Mouse (Mus musculus) lung, adult 2 months (tissue): Measurements from ENCODE around the gene Fibin. TPM values are rescaled to one million over a fixed set of nuclear protein-coding genes. Genes with fewer than 3 reads are reported as not detected.

Source experiments
- DNase-seq: peaks from one replicate; pipeline ENCODE4 v3.0.0; 2022
- H3K4me1 ChIP-seq: fragments of 200-500 bp; 2 replicates; pipeline ENCODE4 v1.6.1; 2011; ENCODE audit warnings: low read length; ENCODE audit not compliant: control insufficient read depth, insufficient read depth
- H3K4me3 ChIP-seq: fragments of 200-500 bp; replicated peaks from 2 replicates; pipeline ENCODE3; 2011; ENCODE audit warnings: low read depth, mild to moderate bottlenecking, control low read depth, low read length; ENCODE audit errors: extremely low read depth
- CTCF ChIP-seq: fragments of 200-500 bp; IDR thresholded peaks from 2 replicates; pipeline ENCODE4 v1.5.1; 2011; ENCODE audit warnings: mild to moderate bottlenecking, low read length, control low read depth; ENCODE audit not compliant: insufficient read depth
- POLR2A ChIP-seq: fragments of 200-500 bp; IDR thresholded peaks from 2 replicates; pipeline ENCODE4 v1.6.1; 2011; ENCODE audit warnings: low read depth, mild to moderate bottlenecking, control low read depth, low read length, borderline replicate concordance; ENCODE audit errors: extremely low read depth
- WGBS: fragments of 180-500 bp; shearing (Covaris S2); methylation state at CpG from one replicate; pipeline ENCODE4 v1.1.7; 2018; 5-methylcytosine and 5-hydroxymethylcytosine counted together
- polyA plus RNA-seq: library from polyadenylated mRNA; depleted of rRNA; stranded (reverse); fragments of >200 nt; gene quantifications from 2 replicates; pipeline ENCODE4 v1.2.3, GENCODE M21; 2012; rRNA removed

The Fibin gene
- 18.0 and 19.3 TPM in 2 replicates for polyA plus RNA-seq

DNA sequence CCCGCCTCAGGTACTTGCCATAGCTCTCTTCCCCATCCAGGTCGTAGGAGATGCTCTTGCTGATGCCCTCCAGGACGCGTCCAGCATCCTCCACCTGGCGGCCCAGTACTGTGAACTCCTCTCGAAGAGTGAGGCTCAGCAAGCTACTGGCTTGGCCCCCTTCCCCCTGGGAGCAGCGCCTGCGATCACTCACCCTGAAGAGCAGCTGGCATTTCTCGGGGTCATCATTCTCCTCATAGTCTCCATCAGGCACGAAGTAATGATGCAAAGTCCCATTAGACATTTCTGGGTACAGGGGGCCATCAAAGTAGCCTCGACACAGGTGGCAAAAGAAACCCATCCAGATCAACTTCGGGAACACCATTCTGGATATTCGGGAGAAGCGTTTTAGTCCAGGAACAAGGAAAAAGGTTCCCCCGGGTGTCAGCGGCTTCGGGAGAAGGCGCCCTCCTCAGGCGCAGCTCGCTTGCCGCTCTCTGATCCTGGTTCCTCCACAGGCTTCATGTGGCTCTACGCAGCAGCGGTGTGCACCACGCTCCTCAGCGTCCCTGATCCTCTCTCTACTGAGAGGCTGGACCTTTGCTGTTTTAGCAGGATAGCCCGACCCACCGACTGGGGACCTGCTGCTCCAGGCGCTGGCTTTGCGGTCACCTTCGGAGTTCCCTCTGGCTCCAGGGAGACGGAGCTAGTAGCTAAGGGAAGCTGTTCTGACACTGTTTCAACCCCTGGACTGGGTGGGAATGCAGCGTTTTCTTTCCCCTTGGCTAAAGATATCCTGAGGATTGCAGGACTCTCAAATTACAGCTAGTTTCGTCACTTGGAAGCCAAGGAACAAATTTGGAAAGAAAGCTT is at the start of gene Fibin:
Gene Fibin, minus strand, starts transcription at position 752 of the 852 bp plus-strand sequence.
- DNase-seq: peak; percentile 31
- WGBS: 4% methylated on average over 33 of the region's 33 CpGs
- Histone ChIP-seq H3K4me1 (no peaks in the 10 kb centered on the region), H3K4me3 (peak within 1 kb of the TSS; percentile 63)
- TF ChIP-seq CTCF (no peak), POLR2A (peak; percentile 75; the same call in 1 of the 2 replicates)

DNA sequence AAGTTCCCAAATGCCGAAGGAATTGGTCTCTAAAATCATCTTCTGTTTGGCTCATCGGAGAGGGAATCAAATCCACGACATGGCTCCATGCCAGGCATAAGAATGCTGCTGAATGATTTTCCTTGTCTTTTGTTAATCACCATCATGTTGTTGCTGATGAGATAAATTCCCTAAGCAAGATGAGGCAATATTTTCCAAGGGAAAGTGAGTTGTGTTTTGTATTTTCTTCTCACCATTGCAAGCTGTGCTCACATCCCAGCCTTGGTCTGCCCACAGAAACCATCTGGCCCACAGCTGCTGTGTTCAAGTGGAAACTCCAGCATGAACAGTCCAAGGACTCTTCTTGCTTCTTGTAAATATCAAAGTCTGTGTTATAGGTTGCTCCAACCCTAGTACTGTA is 48.4 kb upstream of the Fibin start:
- Histone ChIP-seq H3K4me1 (no peaks in the 10 kb centered on the region; the same call in 1 of the 2 replicates), H3K4me3 (no peak overlapping the region)
- 75% methylated on average over 3 of the region's 3 CpGs for WGBS
- DNase-seq: no peak
- no peak for TF ChIP-seq POLR2A
- TF ChIP-seq CTCF: no peak

DNA sequence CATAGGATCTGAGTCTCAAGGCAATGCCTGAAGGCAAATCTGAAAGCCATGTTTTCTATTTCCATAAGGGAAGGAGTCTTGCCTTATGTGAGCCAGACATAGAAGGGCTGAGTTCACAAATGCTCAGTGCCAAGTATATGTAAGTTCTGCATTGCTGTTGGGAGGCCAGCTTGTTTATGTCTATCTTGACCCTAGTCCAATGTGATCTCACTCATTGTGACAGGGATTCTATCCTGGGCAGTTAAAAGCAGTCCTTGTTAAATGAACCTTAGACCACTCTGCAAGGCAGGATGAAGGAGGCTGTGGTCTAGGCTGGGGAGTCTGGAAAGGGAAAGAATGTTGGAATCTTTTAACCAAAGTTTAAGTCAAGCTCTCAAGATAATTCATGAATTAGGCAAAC is 45.8 kb upstream of the Fibin start:
- Histone ChIP-seq H3K4me3 (no peak overlapping the region), H3K4me1 (no peaks in the 10 kb centered on the region; the same call in 1 of the 2 replicates)
- DNase-seq: no peak
- TF ChIP-seq POLR2A (no peak), CTCF (no peak)

DNA sequence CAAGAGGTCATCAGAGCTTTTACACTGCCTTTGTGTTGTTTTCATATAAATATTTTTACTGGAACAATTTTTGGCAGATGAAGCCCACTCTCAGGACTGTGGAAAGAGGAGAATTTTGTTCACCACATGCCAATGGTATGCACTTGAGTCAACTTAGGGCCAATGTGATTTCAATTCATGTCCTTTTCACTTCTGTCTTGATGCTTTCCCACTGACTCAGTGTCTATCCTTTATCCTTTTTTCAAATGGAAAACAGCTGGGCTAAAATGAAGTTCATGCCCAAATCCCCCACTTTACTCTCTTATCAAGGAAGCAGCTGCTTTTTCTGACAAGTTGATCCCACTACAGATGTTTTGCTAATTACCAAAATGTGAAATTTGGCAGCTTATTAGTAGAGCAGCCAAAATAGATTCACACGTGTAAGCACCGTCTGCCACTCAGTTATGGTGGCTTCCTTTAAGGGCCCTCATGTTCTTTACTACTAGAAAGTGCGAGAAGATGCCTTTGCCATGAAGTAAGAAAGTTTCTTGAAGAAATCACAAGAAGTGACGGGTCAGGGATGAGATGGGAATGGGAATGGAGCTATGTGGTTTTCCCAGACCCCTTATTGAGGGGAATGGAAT is 29.8 kb upstream of the Fibin start:
- no peak for DNase-seq
- Histone ChIP-seq H3K4me3 (no peak overlapping the region), H3K4me1 (no peaks in the 10 kb centered on the region)
- no peak for TF ChIP-seq CTCF
- no peak for TF ChIP-seq POLR2A
- 60% methylated on average over 4 of the region's 4 CpGs for WGBS

DNA sequence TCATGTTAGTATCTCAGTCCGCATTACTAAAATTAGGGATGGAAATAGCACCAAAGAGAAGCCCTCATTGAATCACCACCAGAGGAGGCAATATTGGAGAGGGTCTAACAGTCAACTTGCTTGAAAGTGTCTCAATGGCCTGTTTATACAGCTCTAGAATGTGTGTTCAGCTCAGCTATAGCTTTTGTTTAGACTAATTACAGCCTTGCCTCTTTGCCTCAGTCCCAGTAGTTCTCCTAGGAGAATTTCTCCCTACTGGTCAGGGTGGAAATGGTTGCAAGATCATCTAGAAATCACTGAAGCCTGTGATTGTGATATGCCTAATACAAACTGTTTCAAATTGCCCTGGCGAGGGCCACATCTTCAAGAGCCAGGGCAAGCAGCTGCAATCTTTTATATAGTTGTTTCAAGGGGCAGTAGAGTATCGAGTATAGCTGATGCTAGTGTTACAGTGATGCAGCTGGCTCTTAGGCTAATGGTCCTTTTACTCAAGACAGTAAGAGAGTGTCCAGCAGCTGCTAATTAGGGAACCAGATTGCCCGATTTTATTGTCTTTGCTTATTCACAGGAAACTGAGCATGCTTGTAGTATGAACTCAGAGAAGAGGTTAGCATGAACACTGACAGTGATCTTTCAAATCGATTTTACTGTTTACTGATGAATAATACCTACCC is 27.9 kb upstream of the Fibin start:
- DNase-seq: no peak
- TF ChIP-seq POLR2A (no peak), CTCF (no peak)
- no peaks in the 10 kb centered on the region for H3K4me1 ChIP-seq
- WGBS: 60% methylated on average over 5 of the region's 5 CpGs
- H3K4me3 ChIP-seq: no peak overlapping the region

DNA sequence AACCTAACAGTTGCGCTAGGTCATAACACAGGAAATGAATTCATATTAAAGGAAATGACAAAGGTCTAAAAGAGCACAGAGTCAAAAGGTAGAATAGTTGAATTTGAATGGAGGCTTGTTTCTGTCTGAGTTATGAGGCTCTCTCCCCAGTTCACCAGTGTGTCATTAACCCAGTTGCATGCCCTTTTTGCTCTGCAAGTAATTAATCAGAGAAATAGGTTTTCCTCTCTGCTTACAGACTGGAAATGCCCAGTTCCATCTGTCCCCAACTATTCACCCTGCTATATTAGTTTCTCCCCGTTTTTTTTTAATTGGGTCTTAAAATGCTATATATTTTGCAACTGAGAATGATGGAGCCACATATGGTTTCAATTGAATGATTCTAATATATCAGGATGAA is 16.8 kb upstream of the Fibin start:
- no peak for TF ChIP-seq CTCF
- no peak for TF ChIP-seq POLR2A
- DNase-seq: no peak
- Histone ChIP-seq H3K4me3 (no peak overlapping the region), H3K4me1 (no peaks in the 10 kb centered on the region)
- 75% methylated on average over 2 of the region's 2 CpGs for WGBS

DNA sequence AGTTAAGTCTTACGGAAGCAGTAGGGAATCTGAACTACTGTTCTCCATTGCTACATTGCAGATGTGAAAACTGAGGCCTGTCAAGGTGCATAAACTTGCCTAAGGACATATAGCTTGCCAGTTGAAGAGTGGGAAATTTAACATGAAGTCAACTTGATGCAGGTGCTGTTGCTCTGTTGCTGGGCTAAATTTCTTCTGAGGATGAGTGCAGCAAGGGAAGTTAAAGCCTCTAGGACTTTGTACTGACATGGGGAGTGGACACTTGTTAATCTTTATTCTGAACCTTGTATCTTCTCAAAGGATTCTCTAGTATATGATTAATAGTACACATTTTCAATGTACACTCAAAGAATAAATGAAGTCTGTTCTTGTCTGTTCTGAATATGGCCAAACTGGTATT is 13.7 kb upstream of the Fibin start:
- no peak for DNase-seq
- Histone ChIP-seq H3K4me1 (no peaks in the 10 kb centered on the region), H3K4me3 (no peak overlapping the region)
- TF ChIP-seq CTCF (no peak), POLR2A (no peak)
- WGBS: 93% methylated on average over 1 of the region's 1 CpGs

DNA sequence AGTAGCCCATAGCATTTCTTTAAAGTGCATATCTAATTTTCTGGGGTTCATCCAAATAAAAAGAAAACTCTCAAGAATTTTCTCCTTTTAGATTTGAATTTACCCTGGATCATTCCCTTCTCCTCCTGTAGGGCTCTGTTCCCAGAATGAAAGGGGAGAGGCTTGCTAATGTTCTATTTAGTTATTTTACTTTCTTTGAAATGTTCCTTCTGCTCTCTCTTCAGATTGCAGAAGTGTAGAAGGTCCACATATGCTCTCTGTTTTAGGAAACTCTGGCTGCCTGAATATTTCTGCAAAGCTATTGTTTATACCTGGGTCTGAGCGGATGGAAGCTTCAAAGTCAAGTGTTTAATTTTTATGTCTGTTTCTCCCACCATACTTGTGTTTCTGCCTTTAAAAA is 12.5 kb upstream of the Fibin start:
- no peak for DNase-seq
- 86% methylated on average over 1 of the region's 1 CpGs for WGBS
- Histone ChIP-seq H3K4me1 (no peaks in the 10 kb centered on the region), H3K4me3 (no peak overlapping the region)
- TF ChIP-seq CTCF: no peak
- no peak for TF ChIP-seq POLR2A

DNA sequence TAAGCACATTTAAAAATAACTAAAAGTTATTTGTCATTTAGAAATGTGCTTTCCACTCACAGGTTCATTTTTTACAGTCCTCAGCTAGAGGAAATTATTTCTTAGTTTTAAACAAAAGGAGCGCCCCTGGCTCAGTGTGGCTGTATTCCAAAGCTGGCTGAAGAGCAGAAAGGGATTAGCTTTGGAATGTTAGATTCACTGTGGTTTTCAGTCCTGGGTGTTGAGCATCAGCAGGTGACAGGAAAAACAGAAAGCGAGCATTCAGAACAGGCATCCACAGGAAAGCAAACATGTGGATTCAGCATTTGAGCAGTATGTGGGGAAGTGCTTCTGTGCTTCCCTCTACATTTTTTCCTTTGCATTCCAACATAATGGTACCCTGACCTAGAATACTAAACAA is 10.2 kb upstream of the Fibin start:
- DNase-seq: no peak
- TF ChIP-seq CTCF: no peak
- TF ChIP-seq POLR2A: no peak
- Histone ChIP-seq H3K4me1 (no peaks in the 10 kb centered on the region), H3K4me3 (no peak overlapping the region)
- WGBS: 55% methylated on average over 2 of the region's 2 CpGs

DNA sequence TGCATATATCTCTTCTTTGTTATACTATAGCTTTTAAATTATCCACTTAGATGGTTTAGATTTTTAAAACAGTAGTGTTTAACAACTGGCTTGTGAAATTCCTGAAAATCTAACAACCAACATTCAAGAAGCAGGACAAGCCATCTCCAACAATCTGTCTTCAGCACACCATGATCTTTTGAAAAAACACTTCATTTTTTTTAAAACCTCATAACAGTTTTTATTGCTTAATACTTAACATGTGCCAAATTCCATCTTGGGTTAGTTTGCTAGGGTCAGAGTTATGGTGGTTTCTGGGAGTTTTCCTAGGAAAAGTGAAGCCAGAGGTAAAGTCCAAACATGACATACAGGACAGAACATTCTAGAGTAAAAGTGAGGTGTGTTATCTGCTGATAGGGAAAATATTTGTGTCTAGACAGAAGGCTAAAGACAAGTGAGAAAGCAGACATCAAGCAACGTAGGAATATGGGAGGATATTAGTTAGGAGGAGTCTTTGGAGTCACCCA is 4.5 kb upstream of the Fibin start:
- no peak for DNase-seq
- WGBS: 33% methylated on average over 1 of the region's 1 CpGs
- no peak overlapping the region for H3K4me3 ChIP-seq
- TF ChIP-seq POLR2A (no peak), CTCF (no peak)
- no peaks in the 10 kb centered on the region for H3K4me1 ChIP-seq

DNA sequence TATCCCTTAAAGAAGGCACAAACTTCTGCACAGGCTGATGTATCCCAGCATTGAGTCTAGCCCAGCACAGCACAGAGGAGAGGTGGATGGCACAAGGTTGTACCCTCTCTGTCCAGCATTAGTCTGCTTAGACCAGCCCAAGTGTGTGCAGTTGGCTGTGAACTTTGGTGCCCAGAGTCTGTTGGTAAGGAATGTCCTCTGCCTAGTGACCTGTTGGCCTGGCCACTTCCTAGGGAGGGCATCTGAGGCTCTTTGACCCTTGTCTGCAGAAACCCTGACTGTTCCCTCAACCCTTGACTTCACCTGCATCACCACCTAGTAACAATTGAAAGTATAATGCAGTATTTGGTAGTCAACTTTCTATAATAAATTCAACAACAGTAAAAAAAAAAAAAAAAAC is 2.4 kb upstream of the Fibin start:
- no peak for DNase-seq
- no peak overlapping the region for H3K4me3 ChIP-seq
- no peak for TF ChIP-seq POLR2A
- TF ChIP-seq CTCF: no peak
- H3K4me1 ChIP-seq: no peaks in the 10 kb centered on the region
